Mouse (Mus musculus): ENCODE data around the gene Spaca3.
A peak's percentile ranks its signal among the peaks of the same experiment; 100 is the strongest.

The Spaca3 gene

GRCm38 (mm10) chr11:80858065-80858464 lies at the start of gene Spaca3:
TSS of gene Spaca3 (plus strand) at chr11:80858365.
- no peak for DNase-seq (ENCODE audit: low spot score)

- no peak for DNase-seq (ENCODE audit: low spot score)
Observed at GRCm38 (mm10) chr11:80808551-80809070, 49.6 kb upstream of the Spaca3 start.

- DNase-seq (ENCODE audit: low spot score), result no peak
Observed at GRCm38 (mm10) chr11:80809666-80809992, 48.5 kb upstream of the Spaca3 start.

GRCm38 (mm10) chr11:80809993-80810821 lies 48.0 kb upstream of the Spaca3 start, which contains the start of gene Tmem98:
TSS of gene Tmem98 (plus strand) at chr11:80810175.
- peak; percentile 56 for DNase-seq (ENCODE audit: low spot score)

GRCm38 (mm10) chr11:80811156-80811555 lies 47.0 kb upstream of the Spaca3 start:
- DNase-seq (ENCODE audit: low spot score), result no peak

- DNase-seq (ENCODE audit: low spot score), result no peak
Observed at GRCm38 (mm10) chr11:80815354-80815753, 42.8 kb upstream of the Spaca3 start.

GRCm38 (mm10) chr11:80818060-80818697 lies 40.0 kb upstream of the Spaca3 start:
- DNase-seq (ENCODE audit: low spot score), result peak; percentile 58

- no peak for DNase-seq (ENCODE audit: low spot score)
Observed at GRCm38 (mm10) chr11:80820085-80820484, 38.1 kb upstream of the Spaca3 start.

GRCm38 (mm10) chr11:80821296-80821695 lies 36.9 kb upstream of the Spaca3 start:
- DNase-seq (ENCODE audit: low spot score), result no peak

- no peak for DNase-seq (ENCODE audit: low spot score)
Observed at GRCm38 (mm10) chr11:80821794-80822193, 36.4 kb upstream of the Spaca3 start.

- no peak for DNase-seq (ENCODE audit: low spot score)
Observed at GRCm38 (mm10) chr11:80835395-80835794, 22.8 kb upstream of the Spaca3 start.

- DNase-seq (ENCODE audit: low spot score), result no peak
Observed at GRCm38 (mm10) chr11:80835841-80836240, 22.3 kb upstream of the Spaca3 start.

GRCm38 (mm10) chr11:80838724-80839123 lies 19.4 kb upstream of the Spaca3 start:
- no peak for DNase-seq (ENCODE audit: low spot score)

GRCm38 (mm10) chr11:80843435-80843834 lies 14.7 kb upstream of the Spaca3 start:
- DNase-seq (ENCODE audit: low spot score), result no peak

- no peak for DNase-seq (ENCODE audit: low spot score)
Observed at GRCm38 (mm10) chr11:80845486-80845885, 12.7 kb upstream of the Spaca3 start.

GRCm38 (mm10) chr11:80846115-80846514 lies 12.1 kb upstream of the Spaca3 start:
- no peak for DNase-seq (ENCODE audit: low spot score)

GRCm38 (mm10) chr11:80848131-80848530 lies 10.0 kb upstream of the Spaca3 start:
- no peak for DNase-seq (ENCODE audit: low spot score)

- no peak for DNase-seq (ENCODE audit: low spot score)
Observed at GRCm38 (mm10) chr11:80851859-80852258, 6.3 kb upstream of the Spaca3 start.

- DNase-seq (ENCODE audit: low spot score), result peak; percentile 21
Observed at GRCm38 (mm10) chr11:80853014-80853413, 5.2 kb upstream of the Spaca3 start.

GRCm38 (mm10) chr11:80854430-80854829 lies 3.7 kb upstream of the Spaca3 start:
- no peak for DNase-seq (ENCODE audit: low spot score)

GRCm38 (mm10) chr11:80854908-80855307 lies 3.3 kb upstream of the Spaca3 start:
- no peak for DNase-seq (ENCODE audit: low spot score)

GRCm38 (mm10) chr11:80856827-80857226 lies 1.3 kb upstream of the Spaca3 start:
- no peak for DNase-seq (ENCODE audit: low spot score)

- no peak for DNase-seq (ENCODE audit: low spot score)
Observed at GRCm38 (mm10) chr11:80862941-80863340, 4.8 kb downstream of the Spaca3 start.

Measured in layer of hippocampus, adult 11-12 months (tissue).